Comparison of ENCODE assay signal across 8 mouse cellular contexts in the genomic region with DNA sequence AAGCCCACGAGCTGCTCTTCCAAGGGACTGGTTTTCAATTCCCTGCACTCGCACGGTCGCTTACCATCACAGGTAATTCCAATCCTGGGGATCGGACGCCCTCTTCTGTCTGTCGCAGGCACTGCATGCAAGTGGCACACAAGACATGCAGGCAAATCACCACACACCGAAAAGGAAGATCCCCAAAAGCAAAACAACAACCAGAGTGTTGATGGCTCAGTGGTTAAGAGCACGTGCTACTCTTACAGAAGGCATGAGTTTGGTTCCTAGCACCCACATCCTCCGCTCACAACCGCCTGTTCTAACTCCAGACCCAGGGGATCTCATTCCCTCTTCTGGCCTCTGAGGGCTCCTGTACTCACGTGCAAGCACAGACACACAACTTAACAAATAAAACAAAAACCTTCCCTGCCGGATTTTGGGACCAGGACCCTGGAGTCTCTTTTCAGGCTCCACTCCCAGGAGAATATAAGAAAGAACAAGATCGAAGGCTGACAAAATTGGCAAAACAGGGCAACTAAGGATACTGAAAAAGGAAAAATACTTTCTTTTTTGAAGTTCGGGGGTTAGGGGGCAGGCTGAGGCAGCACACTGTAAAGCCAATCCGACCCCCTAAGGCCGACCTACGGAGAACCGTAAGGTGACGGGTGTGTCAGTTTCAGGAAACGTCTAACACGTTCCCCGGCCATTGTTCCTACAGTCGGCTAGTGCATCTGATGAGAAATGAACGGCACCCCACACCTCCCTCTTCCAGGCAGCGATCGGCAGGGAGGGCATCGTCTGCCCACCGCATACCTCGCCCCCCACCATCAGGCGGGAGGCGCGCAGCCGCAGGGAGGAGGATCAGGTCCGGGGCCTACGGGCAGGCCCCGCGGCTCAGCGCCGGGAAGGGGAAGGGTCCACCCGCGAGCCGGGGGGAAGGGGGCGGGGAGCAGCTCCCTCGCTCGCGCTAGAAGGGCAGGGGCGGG. TPM values are rescaled to one million over a fixed set of nuclear protein-coding genes. Genes with fewer than 3 reads are reported as not detected.
DNase-seq lines count a peak whose midpoint lies in the region; ATAC-seq and TF ChIP-seq lines count a peak whose summit lies in the region.

No protein-coding gene starts in this region.

- H3K4me3 ChIP-seq in MEL (ENCODE audit: control insufficient read depth in 1 of 2, insufficient read depth in 1 of 2, low read depth in 2 of 2, low read length in 2 of 2) = peak overlapping the region; percentile 79 to 91
- H3K4me3 ChIP-seq in embryonic fibroblast, embryonic 13.5 days (ENCODE audit: insufficient read depth, low read length) = peak overlapping the region; percentile 79
- H3K4me3 ChIP-seq in heart, embryonic 15.5 days = peak overlapping the region; percentile 99
- H3K4me3 ChIP-seq in lung, embryonic 14.5 days (ENCODE audit: low read depth, low read length) = peak overlapping the region; percentile 99

- peak overlapping the region; percentile 27 for H3K27ac ChIP-seq in MEL (ENCODE audit: control insufficient read depth, low read depth, low read length)
- no peak overlapping the region for H3K27ac ChIP-seq in embryonic fibroblast, embryonic 13.5 days (ENCODE audit: insufficient read depth, low read length)
- H3K27ac ChIP-seq in heart, embryonic 15.5 days = peak overlapping the region; percentile 93
- H3K27ac ChIP-seq in lung, embryonic 14.5 days (ENCODE audit: low read depth) = peak overlapping the region; percentile 94

- TF ChIP-seq EP300 in MEL (IDR thresholded peaks at IDR 0.05; ENCODE audit: low read depth in 1 of 2, low read length in 2 of 2) = no peak

- H3K36me3 ChIP-seq in MEL (ENCODE audit: control insufficient read depth in 1 of 2, insufficient read depth in 2 of 2, low read length in 2 of 2) = peaks cover 35 to 39% of the 10 kb centered on the region in 2 experiments
- peaks cover 33% of the 10 kb centered on the region for H3K36me3 ChIP-seq in heart, embryonic 15.5 days
- H3K36me3 ChIP-seq in lung, embryonic 14.5 days (ENCODE audit: insufficient read depth) = peaks cover 39% of the 10 kb centered on the region

- DNase-seq in MEL (ENCODE audit: low read depth, low spot score) = peak; percentile 91
- peak; percentile 58 for DNase-seq in brain, embryonic 14.5 days (ENCODE audit: low read depth)
- DNase-seq in kidney, postnatal 10 days = peak; percentile 72
- DNase-seq in lung, embryonic 14.5 days = peak; percentile 77
- peak; percentile 81 for DNase-seq in thymus, postnatal 4 days

- peak; percentile 64 for TF ChIP-seq RAD21 in MEL (IDR thresholded peaks at IDR 0.05; ENCODE audit: low read depth, low read length)

- peak overlapping the region; percentile 89 for H3K4me2 ChIP-seq in heart, embryonic 15.5 days
- peak overlapping the region; percentile 95 for H3K4me2 ChIP-seq in lung, embryonic 14.5 days

- H3K4me1 ChIP-seq in MEL (ENCODE audit: control insufficient read depth in 1 of 2, insufficient read depth in 2 of 2, low read length in 2 of 2) = peaks cover 12 to 13% of the 10 kb centered on the region in 2 experiments; a peak in 3 of 4 replicates
- peaks cover 2% of the 10 kb centered on the region for H3K4me1 ChIP-seq in embryonic fibroblast, embryonic 13.5 days (ENCODE audit: control insufficient read depth, insufficient read depth, low read length)
- H3K4me1 ChIP-seq in heart, embryonic 15.5 days (replicated peaks) = peaks cover 31% of the 10 kb centered on the region
- H3K4me1 ChIP-seq in lung, embryonic 14.5 days (ENCODE audit: insufficient read depth) = peaks cover 19% of the 10 kb centered on the region

- peaks cover 66% of the 10 kb centered on the region for H3K79me2 ChIP-seq in MEL (ENCODE audit: control insufficient read depth, insufficient read depth, low read length, poor library complexity)

- no peaks in the 10 kb centered on the region for H3K27me3 ChIP-seq in MEL (ENCODE audit: control insufficient read depth in 1 of 2, insufficient read depth in 2 of 2, low read length in 2 of 2)
- H3K27me3 ChIP-seq in heart, embryonic 15.5 days = no peaks in the 10 kb centered on the region
- no peaks in the 10 kb centered on the region for H3K27me3 ChIP-seq in lung, embryonic 14.5 days (ENCODE audit: insufficient read depth, low read length)

- 2% methylated on average over 48 of the region's 48 CpGs for whole genome bisulfite sequencing in heart, embryonic 15.5 days
- WGBS in lung, embryonic 14.5 days = 2% methylated on average over 47 of the region's 48 CpGs

- TF ChIP-seq POLR2A in MEL (IDR thresholded peaks at IDR 0.05; ENCODE audit: control insufficient read depth in 1 of 2, insufficient read depth in 1 of 2, low read depth in 1 of 2, low read length in 2 of 2, poor library complexity in 1 of 2) = 0 out of 4 replicates have a peak, but pooled peaks of 1 of the 2 experiments have one; percentile 13
- no peak for TF ChIP-seq POLR2A in brain, embryonic 14.5 days (IDR thresholded peaks at IDR 0.05; ENCODE audit: borderline replicate concordance, extremely low read depth, insufficient read depth, insufficient read length, poor library complexity, severe bottlenecking)
- TF ChIP-seq POLR2A in embryonic fibroblast, embryonic 13.5 days (IDR thresholded peaks at IDR 0.05; ENCODE audit: low read depth, low read length) = no peak

- H3K9me3 ChIP-seq in MEL (replicated peaks; ENCODE audit: insufficient read depth, low read length) = no peaks in the 10 kb centered on the region
- H3K9me3 ChIP-seq in heart, embryonic 15.5 days (replicated peaks) = no peaks in the 10 kb centered on the region
- no peaks in the 10 kb centered on the region for H3K9me3 ChIP-seq in lung, embryonic 14.5 days (ENCODE audit: low read depth, low read length)

- peak overlapping the region; percentile 91 for H3K9ac ChIP-seq in MEL (ENCODE audit: control insufficient read depth, low read depth, low read length, poor library complexity, severe bottlenecking)
- H3K9ac ChIP-seq in heart, embryonic 15.5 days = peak overlapping the region; percentile 97
- peak overlapping the region; percentile 98 for H3K9ac ChIP-seq in lung, embryonic 14.5 days

- TF ChIP-seq CTCF in MEL (IDR thresholded peaks at IDR 0.05 in 2 of 3, conservative IDR thresholded peaks at IDR 0.05 in 1 of 3; ENCODE audit: control insufficient read depth in 1 of 3, insufficient read depth in 1 of 3, low read depth in 2 of 3, low read length in 3 of 3, poor library complexity in 1 of 3, severe bottlenecking in 1 of 3) = peak; percentile 78 to 93 (median 79)
- TF ChIP-seq CTCF in brain, embryonic 14.5 days (IDR thresholded peaks at IDR 0.05; ENCODE audit: borderline replicate concordance, extremely low read depth, insufficient read depth, insufficient read length) = peak; percentile 69; the same call in 1 of the 2 replicates
- peak; percentile 88; the same call in 1 of the 2 replicates for TF ChIP-seq CTCF in embryonic fibroblast, embryonic 13.5 days (IDR thresholded peaks at IDR 0.05; ENCODE audit: borderline replicate concordance, insufficient read depth, low read length)
- TF ChIP-seq CTCF in lung, embryonic 14.5 days (IDR thresholded peaks at IDR 0.05; ENCODE audit: low read depth) = peak; percentile 82

- ATAC-seq in heart, embryonic 15.5 days (replicated peaks; ENCODE audit: insufficient number of reproducible peaks, insufficient read depth, low FRiP score, low read depth) = peak; percentile 66
- peak; percentile 31 for ATAC-seq in lung, embryonic 14.5 days (ENCODE audit: insufficient read depth)
- ATAC-seq in neutrophil, adult 5-6 weeks (ENCODE audit: extremely low read depth, insufficient number of reproducible peaks, low FRiP score, poor library complexity, severe bottlenecking) = peak; percentile 23; the same call in 1 of the 2 replicates

TF ChIP-seq in MEL, 35 proteins besides CTCF, POLR2A, EP300 and RAD21 (continues in another document):
- TF ChIP-seq TAL1 (IDR thresholded peaks at IDR 0.05; ENCODE audit: low read length) (no peak), E2F4 (IDR thresholded peaks at IDR 0.05; ENCODE audit: borderline replicate concordance, low read depth, low read length) (no peak), CHD2 (IDR thresholded peaks at IDR 0.05; ENCODE audit: low read length) (no peak), GATA1 (IDR thresholded peaks at IDR 0.05; ENCODE audit: low read depth, low read length) (no peak), MEF2A (IDR thresholded peaks at IDR 0.05; ENCODE audit: extremely low read depth, insufficient replicate concordance, low read depth, low read length, poor library complexity, severe bottlenecking) (no peak), ETS1 (IDR thresholded peaks at IDR 0.05; ENCODE audit: low read depth, low read length) (no peak)

RNA-seq across cellular contexts. Expression of a gene that starts 0.7 kb away (rescaled TPM):
- total RNA-seq in MEL (2012; rRNA removed) = 12.3 and 13.1 TPM in 2 replicates
- polyA plus RNA-seq in MEL (2012; ENCODE audit: insufficient read depth in 1 of 2, insufficient read length in 2 of 2, low read depth in 1 of 2, low replicate concordance in 2 of 2, missing spikeins in 1 of 2) = 10 to 100 TPM in 1 of 2 experiments, not detected in 1; 34.4 TPM
- 33.4 and 38.2 TPM in 2 replicates for polyA plus RNA-seq in brain, embryonic 14.5 days (2012; rRNA removed)
- 31.6 and 32.1 TPM in 2 replicates for polyA plus RNA-seq in embryonic fibroblast, embryonic 13.5 days (2011; ENCODE audit: insufficient read length, low read depth, missing spikeins)
- 14.0 and 20.5 TPM in 2 replicates for polyA plus RNA-seq in heart, embryonic 15.5 days (2015; fragmentation: Nextera tagmentation; extraction: Ambion mirVana)
- polyA plus RNA-seq in lung, embryonic 14.5 days (2014; fragmentation: Nextera tagmentation; extraction: Ambion mirVana) = 33.9 and 38.2 TPM in 2 replicates
- total RNA-seq in neutrophil, adult 5-6 weeks (2017) = 14.7 and 18.6 TPM in 2 replicates

RNA-seq across cellular contexts. Expression of a gene that starts 1.1 kb away (rescaled TPM):
- total RNA-seq in MEL (2012; rRNA removed) = 343 and 401 TPM in 2 replicates
- 100 to 1,000 TPM in 1 of 2 experiments, not detected in 1; 299 TPM for polyA plus RNA-seq in MEL (2012; ENCODE audit: insufficient read depth in 1 of 2, insufficient read length in 2 of 2, low read depth in 1 of 2, low replicate concordance in 2 of 2, missing spikeins in 1 of 2)
- 317 and 398 TPM in 2 replicates for polyA plus RNA-seq in brain, embryonic 14.5 days (2012; rRNA removed)
- 50.3 and 89.4 TPM in 2 replicates for polyA plus RNA-seq in embryonic fibroblast, embryonic 13.5 days (2011; ENCODE audit: insufficient read length, low read depth, missing spikeins)
- polyA plus RNA-seq in heart, embryonic 15.5 days (2015; fragmentation: Nextera tagmentation; extraction: Ambion mirVana) = 133 and 168 TPM in 2 replicates
- polyA plus RNA-seq in lung, embryonic 14.5 days (2014; fragmentation: Nextera tagmentation; extraction: Ambion mirVana) = 357 and 369 TPM in 2 replicates
- total RNA-seq in neutrophil, adult 5-6 weeks (2017) = 23.4 and 28.9 TPM in 2 replicates

RNA-seq across cellular contexts. Expression of a gene that starts 49.4 kb away (rescaled TPM):
- total RNA-seq in MEL (2012; rRNA removed) = not detected in 2 replicates
- under 1 TPM in 1 of 2 experiments, not detected in 1; 0.04 TPM for polyA plus RNA-seq in MEL (2012; ENCODE audit: insufficient read depth in 1 of 2, insufficient read length in 2 of 2, low read depth in 1 of 2, low replicate concordance in 2 of 2, missing spikeins in 1 of 2)
- polyA plus RNA-seq in brain, embryonic 14.5 days (2012; rRNA removed) = 2.0 and 3.5 TPM in 2 replicates
- not detected in 2 replicates for polyA plus RNA-seq in embryonic fibroblast, embryonic 13.5 days (2011; ENCODE audit: insufficient read length, low read depth, missing spikeins)
- 0.40 and 0.55 TPM in 2 replicates for polyA plus RNA-seq in heart, embryonic 15.5 days (2015; fragmentation: Nextera tagmentation; extraction: Ambion mirVana)
- 2.7 and 4.6 TPM in 2 replicates for polyA plus RNA-seq in lung, embryonic 14.5 days (2014; fragmentation: Nextera tagmentation; extraction: Ambion mirVana)
- total RNA-seq in neutrophil, adult 5-6 weeks (2017) = not detected in 2 replicates
